Mouse (Mus musculus) heart, postnatal 0 days (tissue): ENCODE results near the gene Dqx1. TPM values are rescaled to one million over a fixed set of nuclear protein-coding genes. Genes with fewer than 3 reads are reported as not detected.

Source experiments
- ATAC-seq: fragments of 200-750 bp; cut with Nextera tagmentation; 2 replicates; pipeline ENCODE4 v1.8.0; 2017; ENCODE audit warnings: low read depth, moderate number of reproducible peaks, moderate library complexity; ENCODE audit not compliant: insufficient read depth
- DNase-seq: peaks from one replicate; pipeline ENCODE4 v3.0.0-alpha.2; 2016; ENCODE audit warnings: low spot score
- H3K27ac ChIP-seq: fragments of 300-500 bp; sonication (generic); 2 replicates; pipeline ENCODE4 v1.5.1; 2014; ENCODE audit warnings: low read depth, mild to moderate bottlenecking
- H3K27me3 ChIP-seq: fragments of 300-500 bp; sonication (generic); 2 replicates; pipeline ENCODE4 v1.6.1; 2014; ENCODE audit warnings: low read length, mixed read lengths; ENCODE audit not compliant: control insufficient read depth, insufficient read depth
- H3K36me3 ChIP-seq: fragments of 300-500 bp; sonication (generic); replicated peaks from 2 replicates; pipeline ENCODE4 v1.6.1; 2014; ENCODE audit warnings: low read length, mixed read lengths; ENCODE audit not compliant: control insufficient read depth, insufficient read depth
- H3K4me1 ChIP-seq: fragments of 300-500 bp; sonication (generic); 2 replicates; pipeline ENCODE4 v1.6.1; 2014; ENCODE audit warnings: antibody characterized with exemption; ENCODE audit not compliant: control insufficient read depth, insufficient read depth
- H3K4me2 ChIP-seq: fragments of 300-500 bp; sonication (generic); 2 replicates; pipeline ENCODE4 v1.6.1; 2014; ENCODE audit warnings: low read depth, mild to moderate bottlenecking, low read length, moderate library complexity
- H3K4me3 ChIP-seq: fragments of 300-500 bp; sonication (generic); 2 replicates; pipeline ENCODE4 v1.5.1; 2014; ENCODE audit warnings: low read depth, low read length
- H3K9ac ChIP-seq: fragments of 300-500 bp; sonication (generic); replicated peaks from 2 replicates; pipeline ENCODE4 v1.6.1; 2014; ENCODE audit warnings: low read depth, low read length, mixed read lengths
- H3K9me3 ChIP-seq: fragments of 300-500 bp; sonication (generic); replicated peaks from 2 replicates; pipeline ENCODE4 v1.6.1; 2016; ENCODE audit warnings: low read length; ENCODE audit not compliant: control insufficient read depth
- CTCF ChIP-seq: IDR thresholded peaks from 2 replicates; pipeline ENCODE4 v1.5.1; 2016; ENCODE audit warnings: antibody characterized with exemption, control low read depth, low read depth
- EP300 ChIP-seq: IDR thresholded peaks from 2 replicates; pipeline ENCODE4 v1.6.1; 2016; ENCODE audit warnings: antibody characterized with exemption, low read depth
- WGBS: fragments of 180-500 bp; shearing (Covaris S2); extraction: QIAGEN DNeasy Blood & Tissue Kit; methylation state at CpG from one replicate; pipeline ENCODE4 v1.1.7; 2014; 5-methylcytosine and 5-hydroxymethylcytosine counted together
- polyA plus RNA-seq: library from polyadenylated mRNA; unstranded; fragments of >200 nt; fragmentation: Nextera tagmentation; extraction: Ambion mirVana; gene quantifications from 2 replicates; pipeline ENCODE4 v1.2.1, GENCODE M21; 2015
- total RNA-seq: library from RNA; depleted of rRNA; stranded (reverse); fragments of >200 nt; gene quantifications from 2 replicates; pipeline ENCODE4 v1.2.3, GENCODE M21; 2014; ENCODE audit warnings: low replicate concordance

Gene Dqx1
- total and polyA plus RNA-seq, 2 experiments from 2014 or later, result 0.08 TPM; not detected in 1

DNA sequence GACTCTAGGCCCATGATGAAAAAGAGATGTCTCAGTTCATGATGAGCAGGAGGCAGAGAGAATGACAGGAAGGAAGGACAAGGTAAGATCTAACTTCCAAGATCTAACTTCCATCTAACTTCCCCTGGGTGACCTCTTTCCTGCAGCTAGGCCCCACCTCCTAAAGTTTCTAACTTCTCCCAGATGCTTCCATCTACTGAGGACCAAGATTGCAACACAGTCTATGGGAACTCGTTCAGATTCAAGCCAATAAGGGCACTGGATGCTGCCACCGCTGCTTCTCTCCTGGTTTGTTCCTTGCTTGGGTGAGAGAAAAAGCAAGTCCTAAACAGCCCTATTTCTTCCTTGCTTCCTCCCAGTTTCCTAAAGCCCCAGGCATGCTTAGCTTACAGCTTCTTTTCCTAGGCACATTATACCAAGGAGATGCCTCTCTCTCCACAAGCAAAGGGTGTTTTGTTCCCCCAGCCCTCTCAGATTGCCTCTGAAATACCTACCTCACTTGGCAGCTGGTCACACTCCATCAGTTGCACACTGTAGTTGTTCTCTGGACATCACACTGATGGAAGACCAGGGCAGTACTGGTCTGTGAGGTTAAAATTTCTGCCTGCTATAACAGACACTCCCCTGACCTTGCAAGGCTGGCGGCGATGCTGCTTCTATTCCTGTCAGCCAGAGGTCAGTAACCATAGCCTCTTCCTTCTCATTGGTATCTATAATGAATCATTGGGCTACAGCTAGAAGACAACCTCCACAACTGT lies 36.6 kb upstream of the Dqx1 start:
- WGBS, result 70% methylated on average over 4 of the region's 4 CpGs
- H3K4me2 ChIP-seq, result no peak overlapping the region
- no peak for ATAC-seq
- no peaks in the 10 kb centered on the region for H3K9me3 ChIP-seq
- no peak for TF ChIP-seq EP300
- no peak for TF ChIP-seq CTCF
- no peak overlapping the region for H3K27ac ChIP-seq
- H3K4me1 ChIP-seq, result no peaks in the 10 kb centered on the region
- no peak overlapping the region for H3K9ac ChIP-seq
- H3K4me3 ChIP-seq, result no peak overlapping the region
- no peaks in the 10 kb centered on the region for H3K27me3 ChIP-seq
- no peaks in the 10 kb centered on the region for H3K36me3 ChIP-seq
- no peak for DNase-seq

DNA sequence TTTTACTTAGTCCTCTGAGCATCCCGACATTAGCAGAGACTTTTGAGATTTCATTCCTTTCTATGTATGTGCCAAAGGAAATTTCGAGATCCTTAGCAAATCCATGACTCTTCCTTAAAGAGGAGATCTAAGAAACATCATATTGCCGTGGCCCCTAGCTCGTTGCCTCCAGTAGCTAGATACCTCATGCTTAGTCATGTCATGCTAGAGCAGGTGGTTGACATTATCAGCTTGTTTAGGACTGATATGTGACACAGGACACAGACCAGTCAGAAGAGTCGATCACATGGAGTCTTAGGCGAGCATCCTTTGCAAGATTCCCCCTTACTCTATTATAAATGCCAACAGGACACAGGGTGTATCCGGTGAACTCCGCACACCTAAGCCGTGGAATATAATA lies 34.6 kb upstream of the Dqx1 start:
- Histone ChIP-seq H3K9me3 (no peaks in the 10 kb centered on the region), H3K27ac (no peak overlapping the region), H3K9ac (no peak overlapping the region), H3K27me3 (no peaks in the 10 kb centered on the region), H3K4me3 (no peak overlapping the region), H3K36me3 (no peaks in the 10 kb centered on the region), H3K4me1 (no peaks in the 10 kb centered on the region), H3K4me2 (no peak overlapping the region)
- DNase-seq, result no peak
- WGBS, result 71% methylated on average over 9 of the region's 9 CpGs
- TF ChIP-seq CTCF (no peak), EP300 (no peak)
- no peak for ATAC-seq

DNA sequence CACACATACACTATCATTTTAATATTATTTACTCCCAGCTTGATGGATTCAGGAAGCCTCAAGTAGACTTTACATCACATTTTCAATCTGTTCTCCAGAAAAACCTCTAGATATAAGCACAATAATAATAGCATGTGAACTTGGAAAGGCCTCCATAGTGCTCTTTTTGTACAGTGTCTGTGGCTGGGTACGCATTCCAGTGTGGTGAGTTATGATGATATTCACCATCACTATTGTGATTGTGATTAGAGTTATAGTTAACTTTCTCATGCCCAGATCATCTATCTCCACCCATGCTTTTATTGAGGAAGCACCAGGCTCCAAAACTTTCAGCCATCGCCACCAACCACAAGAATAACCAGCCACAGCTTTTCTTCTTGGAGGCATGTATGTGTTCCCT lies 33.9 kb upstream of the Dqx1 start:
- TF ChIP-seq EP300 (no peak), CTCF (no peak)
- ATAC-seq (no peak), DNase-seq (no peak)
- Histone ChIP-seq H3K4me3 (no peak overlapping the region), H3K9ac (no peak overlapping the region), H3K27ac (no peak overlapping the region), H3K4me1 (no peaks in the 10 kb centered on the region), H3K27me3 (0 out of 2 replicates have a peak, but pooled peaks cover 3% of the 10 kb centered on the region), H3K9me3 (no peaks in the 10 kb centered on the region), H3K4me2 (no peak overlapping the region), H3K36me3 (no peaks in the 10 kb centered on the region)
- WGBS, result 85% methylated on average over 2 of the region's 2 CpGs

GRCm38 (mm10) chr6:83024421-83024820 lies 33.2 kb upstream of the Dqx1 start:
- ATAC-seq, result no peak

GRCm38 (mm10) chr6:83025221-83025620 lies 32.4 kb upstream of the Dqx1 start:
- DNase-seq (no peak), ATAC-seq (no peak)
- H3K36me3 ChIP-seq, result no peaks in the 10 kb centered on the region
- H3K9ac ChIP-seq, result no peak overlapping the region
- TF ChIP-seq CTCF (no peak), EP300 (no peak)
- no peak overlapping the region for H3K4me2 ChIP-seq
- peaks cover 2% of the 10 kb centered on the region; the same call in 1 of the 2 replicates for H3K4me1 ChIP-seq
- H3K27me3 ChIP-seq, result 0 out of 2 replicates have a peak, but pooled peaks cover 6% of the 10 kb centered on the region
- no peak overlapping the region for H3K27ac ChIP-seq
- H3K9me3 ChIP-seq, result no peaks in the 10 kb centered on the region
- H3K4me3 ChIP-seq, result no peak overlapping the region
- WGBS, result 96% methylated on average over 4 of the region's 4 CpGs

More at GRCm38 (mm10) chr6:83024421-83024820, 33.2 kb upstream of the Dqx1 start:
- WGBS, result 59% methylated on average over 4 of the region's 4 CpGs
- Histone ChIP-seq H3K4me3 (no peak overlapping the region), H3K4me1 (no peaks in the 10 kb centered on the region), H3K4me2 (no peak overlapping the region), H3K27ac (no peak overlapping the region), H3K36me3 (no peaks in the 10 kb centered on the region), H3K27me3 (0 out of 2 replicates have a peak, but pooled peaks cover 6% of the 10 kb centered on the region), H3K9ac (no peak overlapping the region), H3K9me3 (no peaks in the 10 kb centered on the region)
- TF ChIP-seq EP300 (no peak), CTCF (no peak)
- DNase-seq, result no peak

GRCm38 (mm10) chr6:83027293-83027692 lies 30.4 kb upstream of the Dqx1 start:
- H3K36me3 ChIP-seq, result no peaks in the 10 kb centered on the region
- DNase-seq, result no peak
- no peak overlapping the region for H3K4me2 ChIP-seq
- no peaks in the 10 kb centered on the region for H3K9me3 ChIP-seq
- ATAC-seq, result no peak
- TF ChIP-seq EP300, result no peak
- no peak for TF ChIP-seq CTCF
- peaks cover 5% of the 10 kb centered on the region for H3K4me1 ChIP-seq
- no peak overlapping the region for H3K9ac ChIP-seq
- peaks cover 15% of the 10 kb centered on the region for H3K27me3 ChIP-seq
- H3K27ac ChIP-seq, result no peak overlapping the region
- 73% methylated on average over 8 of the region's 8 CpGs for WGBS
- H3K4me3 ChIP-seq, result no peak overlapping the region
